Mouse (Mus musculus) embryo, embryonic 11 days (tissue): ENCODE measurements around the gene Bcl2l1.

Experiments
- DNase-seq: peaks from one replicate; pipeline ENCODE4 v3.0.0-alpha.2; 2015

Bcl2l1 gene

GRCm38 (mm10) chr2:152767618-152768271, 63.8 kb downstream of the Bcl2l1 start:
- peak; percentile 70 for DNase-seq

DNA sequence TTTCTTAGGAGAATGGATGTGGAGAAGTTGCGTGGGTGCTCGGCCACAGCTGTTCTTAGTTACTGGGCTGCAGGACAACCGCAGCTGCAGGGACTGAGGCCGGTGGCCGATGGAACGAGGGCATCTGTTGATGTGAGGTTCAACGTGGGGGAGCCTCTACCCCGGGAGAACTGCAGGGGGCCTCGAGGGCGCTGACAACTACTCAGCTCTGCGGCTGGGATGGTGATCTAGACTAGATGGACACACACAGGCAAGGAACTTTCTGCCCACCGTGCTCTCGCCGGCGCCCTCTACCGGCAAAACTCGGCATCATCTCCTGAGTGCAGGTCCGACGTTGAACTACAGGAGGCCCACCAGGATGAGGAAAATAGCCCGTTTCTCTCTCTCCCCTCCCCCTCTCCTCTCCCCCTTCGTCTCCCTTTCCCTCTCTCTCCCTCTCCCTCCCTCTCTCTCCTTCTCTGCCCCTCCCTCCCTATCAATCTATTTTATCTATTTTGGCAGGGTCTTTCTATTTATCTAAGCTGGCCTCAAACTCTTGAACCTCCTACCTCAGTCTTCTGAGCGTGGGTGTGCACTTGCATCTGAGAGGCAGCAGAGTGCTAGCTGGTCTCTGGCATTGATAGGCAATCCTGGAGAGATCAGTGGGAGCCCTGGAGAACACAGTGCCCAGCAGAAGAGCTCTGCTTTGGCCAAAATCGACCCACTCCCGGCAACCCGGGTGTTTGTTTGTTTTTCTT, 65.0 kb downstream of the Bcl2l1 start:
- DNase-seq, result peak; percentile 86

DNA sequence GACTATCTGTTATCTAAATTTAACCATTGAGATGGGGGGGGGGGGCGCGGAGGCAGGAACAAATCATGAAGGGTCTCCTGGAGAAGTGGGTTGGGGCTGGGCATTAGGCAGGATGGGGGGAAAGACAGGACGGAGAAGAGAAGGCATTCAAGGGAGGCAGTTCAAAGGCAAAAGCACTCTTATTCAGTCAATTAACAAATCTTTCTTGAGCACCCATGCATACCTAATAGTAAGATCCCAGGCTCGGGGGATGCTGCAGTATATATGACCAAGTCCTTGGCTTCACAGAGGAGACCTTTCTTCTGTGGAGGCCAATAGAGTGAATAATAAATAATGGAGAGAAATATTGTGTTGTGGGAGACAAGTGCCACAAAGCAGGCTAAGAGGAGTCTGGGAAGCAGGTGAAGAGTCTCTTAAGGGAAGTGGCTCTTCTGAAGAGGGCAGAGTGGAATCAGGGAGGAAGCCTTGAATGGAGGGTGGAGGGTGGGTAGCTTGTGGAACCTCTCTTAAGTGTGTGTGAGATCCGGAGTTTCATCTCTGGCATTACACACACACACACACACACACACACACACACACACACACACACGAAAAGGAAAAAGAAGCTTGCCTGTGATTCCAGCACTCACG, 66.4 kb downstream of the Bcl2l1 start:
- DNase-seq, result no peak

- DNase-seq, result peak; percentile 52
Observed at GRCm38 (mm10) chr2:152764172-152765044, 67.1 kb downstream of the Bcl2l1 start.

- DNase-seq, result no peak
Observed at GRCm38 (mm10) chr2:152763310-152763709, 68.2 kb downstream of the Bcl2l1 start.

DNA sequence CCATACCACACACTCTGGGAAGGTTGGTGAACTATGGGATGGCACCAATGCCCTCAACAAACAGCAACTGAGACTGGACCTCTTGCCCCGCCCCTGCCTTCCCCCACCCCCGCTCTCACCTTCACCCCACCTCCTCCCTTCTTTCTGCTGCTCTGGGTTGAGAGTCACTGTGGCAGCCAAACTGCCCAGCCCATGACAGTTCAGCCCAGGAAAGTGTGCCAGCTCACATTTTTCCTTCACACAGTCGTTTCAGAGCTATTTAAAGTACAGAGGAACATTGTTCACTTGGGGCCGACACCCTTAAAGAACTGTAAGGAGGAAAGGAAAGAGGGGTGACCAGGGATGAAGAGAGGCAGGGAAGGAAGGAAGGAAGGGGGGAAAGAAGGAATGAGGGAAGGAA, 73.2 kb downstream of the Bcl2l1 start:
- no peak for DNase-seq

DNA sequence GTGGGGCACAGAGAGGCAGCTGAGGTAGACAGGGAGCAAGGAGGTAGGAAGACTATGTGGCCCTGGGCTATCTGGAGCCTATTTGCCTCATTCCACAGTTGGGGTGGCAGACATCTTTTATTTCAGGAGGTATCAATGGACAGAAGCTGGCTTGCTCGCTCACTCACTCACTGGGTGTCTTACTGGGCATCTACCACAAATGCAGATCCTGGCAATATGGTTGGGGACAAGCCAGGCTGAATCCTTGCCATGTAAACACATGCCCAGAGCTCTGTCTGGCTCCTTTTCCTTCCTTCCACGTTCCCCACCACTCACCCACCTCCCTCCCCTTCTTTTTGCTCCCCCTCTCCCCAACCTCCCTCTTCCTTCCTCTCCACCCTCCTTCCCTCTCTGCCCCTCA, 74.0 kb downstream of the Bcl2l1 start:
- DNase-seq, result no peak

- DNase-seq, result no peak
Observed at GRCm38 (mm10) chr2:152756474-152757393, 74.8 kb downstream of the Bcl2l1 start.

- DNase-seq, result peak; percentile 52
Observed at GRCm38 (mm10) chr2:152753944-152754711, 77.4 kb downstream of the Bcl2l1 start, which contains the start of gene Cox4i2. Gene Cox4i2, plus strand, starts transcription at chr2:152754173.

- peak; percentile 85 for DNase-seq
Observed at GRCm38 (mm10) chr2:152742435-152742834, 89.1 kb downstream of the Bcl2l1 start.

DNA sequence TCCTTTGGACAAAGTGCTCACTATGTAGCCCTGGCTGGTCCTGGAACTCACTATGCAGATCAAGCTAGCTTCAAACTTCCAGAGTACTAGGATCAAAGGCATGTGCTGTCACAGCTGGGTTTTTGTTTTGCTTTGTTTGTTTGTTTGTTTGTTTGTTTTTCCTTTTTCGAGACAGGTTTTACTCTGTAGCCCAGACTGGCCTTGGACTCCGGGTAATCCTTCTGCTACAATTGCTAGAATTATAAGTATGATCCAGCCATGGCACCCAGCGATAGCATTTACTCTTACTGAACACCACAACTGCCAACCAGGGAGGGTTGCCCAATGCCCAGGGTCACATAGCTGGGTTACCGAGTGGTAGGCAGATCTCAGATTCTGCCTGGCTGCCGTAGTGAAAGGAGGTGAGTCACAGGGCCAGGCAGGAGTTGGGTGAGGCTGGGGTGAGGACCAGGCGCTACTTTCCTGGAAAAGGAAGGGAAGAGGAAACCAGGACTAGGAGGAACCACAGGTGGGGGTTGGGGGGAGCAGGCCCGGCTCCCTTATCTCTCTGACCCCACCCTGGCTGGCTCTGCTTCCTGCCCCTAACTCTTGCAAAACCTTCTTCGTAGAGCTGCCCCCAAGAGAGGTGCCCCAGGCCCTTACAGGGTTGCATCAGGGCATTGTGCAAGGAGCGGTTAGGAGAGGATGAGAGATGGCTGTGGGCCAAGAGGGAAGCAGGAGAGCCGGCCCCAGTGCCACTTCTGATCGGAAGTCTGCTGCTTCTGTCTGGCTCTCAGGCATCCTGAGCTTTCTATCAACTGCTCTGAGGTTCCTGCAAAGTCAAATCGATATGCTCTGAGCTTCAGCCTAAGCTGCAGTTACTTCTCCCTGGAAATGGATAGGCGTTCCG, 90.1 kb downstream of the Bcl2l1 start:
- peak; percentile 68 for DNase-seq

GRCm38 (mm10) chr2:152740490-152740889, 91.0 kb downstream of the Bcl2l1 start:
- no peak for DNase-seq

DNA sequence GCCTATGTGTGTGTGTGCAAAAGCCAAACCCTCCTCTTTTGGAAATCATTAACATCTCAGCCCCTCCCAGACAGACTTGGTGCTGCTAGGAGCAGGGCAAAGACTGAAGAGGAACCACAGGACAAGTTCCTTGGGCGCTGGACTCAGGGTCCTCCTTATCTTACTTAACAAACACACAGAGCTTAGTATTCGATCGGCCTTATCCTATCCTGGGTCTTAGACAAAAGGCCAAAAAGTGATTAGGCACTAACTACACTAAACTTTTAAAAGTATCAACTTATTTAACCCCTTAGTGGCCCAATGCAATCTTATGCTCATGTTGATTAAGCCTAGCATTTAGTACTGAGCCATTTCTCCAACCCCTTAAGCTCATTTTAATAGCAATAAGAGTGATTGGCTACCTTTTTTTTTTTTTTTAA, 91.7 kb downstream of the Bcl2l1 start:
- peak; percentile 59 for DNase-seq

GRCm38 (mm10) chr2:152739031-152739841, 92.3 kb downstream of the Bcl2l1 start:
- DNase-seq, result peak; percentile 91

GRCm38 (mm10) chr2:152738341-152738740, 93.2 kb downstream of the Bcl2l1 start:
- no peak for DNase-seq

DNA sequence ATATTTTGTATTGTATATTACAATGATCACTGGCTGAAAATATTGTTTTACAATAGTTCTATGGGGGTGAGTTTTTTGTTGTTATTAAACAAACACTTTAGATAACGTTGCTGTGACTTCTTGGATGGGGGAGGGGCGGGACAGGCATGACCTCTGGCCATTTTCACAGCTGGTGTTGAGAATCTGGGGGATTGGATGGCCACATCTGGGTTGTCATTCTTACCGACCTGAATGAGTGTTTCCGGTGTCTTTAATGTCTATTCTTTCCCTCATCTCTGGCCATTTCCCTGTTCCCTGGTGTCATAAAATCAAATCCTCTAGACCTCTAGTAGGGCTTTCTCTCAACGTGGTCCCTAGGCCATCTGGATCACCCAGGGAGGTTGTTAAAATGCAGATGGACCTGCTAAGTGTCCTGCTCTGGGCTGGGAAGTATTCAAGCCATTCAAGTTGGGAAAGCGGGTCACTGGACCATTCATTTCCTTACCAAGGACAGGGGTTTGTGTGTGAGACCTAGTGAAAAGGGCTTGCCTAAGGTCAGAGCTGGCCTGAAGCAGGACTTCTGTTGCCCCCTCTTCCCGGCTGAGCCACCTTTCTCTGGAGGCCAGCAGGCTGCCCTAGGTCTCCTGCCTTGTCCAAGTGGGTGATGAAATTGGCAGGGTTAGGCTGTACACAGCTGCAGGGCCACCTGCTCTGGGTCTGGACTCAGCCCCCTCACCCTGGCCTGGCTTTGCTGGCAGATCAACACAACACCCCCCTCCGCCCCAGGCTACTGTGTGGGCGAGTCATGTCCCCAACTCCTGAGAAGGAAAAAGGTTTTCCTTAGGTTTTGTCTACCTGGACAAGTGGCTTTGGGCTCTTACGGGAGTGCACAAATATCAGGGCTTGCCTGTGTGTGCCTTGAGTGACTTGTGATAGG, 94.0 kb downstream of the Bcl2l1 start:
- peak; percentile 60 for DNase-seq

DNA sequence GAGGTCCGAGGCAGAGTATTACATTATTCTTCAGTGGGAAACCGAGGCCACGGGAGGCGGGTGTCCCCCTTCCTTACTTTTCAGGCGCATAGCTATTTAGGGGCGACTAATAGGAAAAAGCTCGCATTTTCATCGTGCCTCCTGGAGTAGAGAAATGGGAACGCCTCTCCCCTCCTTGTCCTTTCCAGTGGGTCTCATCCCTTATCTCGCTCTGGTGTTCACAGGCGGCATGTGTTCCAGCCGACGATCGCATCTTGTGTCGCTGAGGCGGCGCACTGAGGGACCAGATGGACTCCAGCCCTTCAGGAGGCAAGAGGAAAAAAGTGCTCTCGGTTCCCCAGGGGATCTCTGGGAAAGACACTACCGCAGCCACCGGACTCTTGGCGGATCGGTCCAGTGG, 94.8 kb downstream of the Bcl2l1 start:
- peak; percentile 72 for DNase-seq

GRCm38 (mm10) chr2:152736090-152736601, 95.4 kb downstream of the Bcl2l1 start, which contains the start of gene Id1:
Gene Id1, plus strand, starts transcription at chr2:152736251.
- DNase-seq, result peak; percentile 95
